Mouse (Mus musculus) heart, adult 2 months (tissue): ENCODE data around the gene Pex26.

Experiments used
- CTCF ChIP-seq: fragments of 200-600 bp; IDR thresholded peaks from 2 replicates; pipeline ENCODE4 v1.8.1; 2022; ENCODE audit warnings: antibody characterized with exemption, mild to moderate bottlenecking, moderate library complexity
- POLR2A ChIP-seq: fragments of 200-500 bp; IDR thresholded peaks from 2 replicates; pipeline ENCODE4 v1.6.1; 2011; ENCODE audit warnings: mild to moderate bottlenecking, low read depth, low read length, control low read depth; ENCODE audit not compliant: insufficient read depth

GRCm38 (mm10) chr6:121215336-121215735 is 31.9 kb downstream of the Pex26 start:
- no peak for TF ChIP-seq CTCF
- TF ChIP-seq POLR2A = no peak
